ENCODE assay signal across 11 mouse cellular contexts in the genomic region with DNA sequence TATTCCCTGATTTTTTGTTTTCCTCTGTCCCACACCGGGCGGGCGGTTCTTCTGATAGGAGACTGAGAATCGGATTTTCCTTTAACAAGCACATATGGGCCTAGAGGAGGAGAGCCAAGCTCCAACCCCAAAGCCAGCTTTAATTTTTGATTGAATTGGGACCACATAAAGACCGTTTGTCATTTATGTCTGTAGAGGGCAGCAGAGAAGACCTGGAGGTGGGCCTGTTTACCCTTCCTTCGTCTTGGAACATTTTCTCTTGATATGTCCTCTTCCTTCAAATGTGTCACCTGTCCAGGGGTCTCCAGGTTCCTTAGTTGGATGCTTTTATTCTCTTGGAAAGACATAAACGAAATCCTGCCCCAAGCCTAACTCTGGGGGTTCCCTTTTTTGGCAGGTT. TPM values are rescaled to one million over a fixed set of nuclear protein-coding genes. Genes with fewer than 3 reads are reported as not detected.
DNase-seq lines count a peak whose midpoint lies in the region; ATAC-seq and TF ChIP-seq lines count a peak whose summit lies in the region.
"Had no signal": no experiment of that assay in that cellular context is flagged by ENCODE, and none has a peak within 500 bp of the region (broad histone marks: within the 10 kb centered on the region; RNA-seq: fewer than 3 reads in every experiment).

No protein-coding gene starts in this region.

- H3K36me3 ChIP-seq in lung, embryonic 14.5 days (ENCODE audit: insufficient read depth) = no peaks in the 10 kb centered on the region
- H3K36me3 ChIP-seq in MEL (ENCODE audit: control insufficient read depth in 1 of 2, insufficient read depth in 2 of 2, low read length in 2 of 2) = no peaks in the 10 kb centered on the region

- H3K9ac ChIP-seq in lung, embryonic 14.5 days = no peak overlapping the region
- H3K9ac ChIP-seq in MEL (ENCODE audit: control insufficient read depth, low read depth, low read length, poor library complexity, severe bottlenecking) = no peak overlapping the region
- H3K9ac ChIP-seq: forebrain, embryonic 13.5 days had no signal

- no peak overlapping the region for H3K4me3 ChIP-seq in lung, embryonic 14.5 days (ENCODE audit: low read depth, low read length)
- H3K4me3 ChIP-seq in MEL (ENCODE audit: control insufficient read depth in 1 of 2, insufficient read depth in 1 of 2, low read depth in 2 of 2, low read length in 2 of 2) = no peak overlapping the region
- H3K4me3 ChIP-seq: forebrain, embryonic 13.5 days had no signal

- no peak; the same call in 1 of the 2 replicates for TF ChIP-seq RAD21 in MEL (IDR thresholded peaks at IDR 0.05; ENCODE audit: low read depth, low read length)

- no peaks in the 10 kb centered on the region for H3K4me1 ChIP-seq in lung, embryonic 14.5 days (ENCODE audit: insufficient read depth)
- no peaks in the 10 kb centered on the region for H3K4me1 ChIP-seq in MEL (ENCODE audit: control insufficient read depth in 1 of 2, insufficient read depth in 2 of 2, low read length in 2 of 2)

- H3K9me3 ChIP-seq in lung, embryonic 14.5 days (ENCODE audit: low read depth, low read length) = no peaks in the 10 kb centered on the region
- H3K9me3 ChIP-seq in MEL (replicated peaks; ENCODE audit: insufficient read depth, low read length) = no peaks in the 10 kb centered on the region
- H3K9me3 ChIP-seq: forebrain, embryonic 13.5 days had no signal

- ATAC-seq in lung, embryonic 14.5 days (ENCODE audit: insufficient read depth) = no peak
- ATAC-seq in megakaryocyte-erythroid progenitor cell, adult 5-6 weeks (replicated peaks; ENCODE audit: low FRiP score, low TSS enrichment, poor library complexity, severe bottlenecking) = 0 out of 2 replicates have a peak, but pooled peaks have one; percentile 41
- ATAC-seq: forebrain, embryonic 13.5 days had no signal

- TF ChIP-seq EP300 in MEL (IDR thresholded peaks at IDR 0.05; ENCODE audit: low read depth in 1 of 2, low read length in 2 of 2) = no peak

- H3K27me3 ChIP-seq in lung, embryonic 14.5 days (ENCODE audit: insufficient read depth, low read length) = peaks cover 18% of the 10 kb centered on the region
- no peaks in the 10 kb centered on the region for H3K27me3 ChIP-seq in MEL (ENCODE audit: control insufficient read depth in 1 of 2, insufficient read depth in 2 of 2, low read length in 2 of 2)

- peak; percentile 52 for TF ChIP-seq CTCF in lung, embryonic 14.5 days (IDR thresholded peaks at IDR 0.05; ENCODE audit: low read depth)
- TF ChIP-seq CTCF in MEL (IDR thresholded peaks at IDR 0.05 in 2 of 3, conservative IDR thresholded peaks at IDR 0.05 in 1 of 3; ENCODE audit: control insufficient read depth in 1 of 3, insufficient read depth in 1 of 3, low read depth in 2 of 3, low read length in 3 of 3, poor library complexity in 1 of 3, severe bottlenecking in 1 of 3) = peak in 1 of 3 experiments; percentile 28; a peak in 2 of 6 replicates

- H3K27ac ChIP-seq in lung, embryonic 14.5 days (ENCODE audit: low read depth) = no peak overlapping the region
- no peak overlapping the region for H3K27ac ChIP-seq in MEL (ENCODE audit: control insufficient read depth, low read depth, low read length)
- H3K27ac ChIP-seq: forebrain, embryonic 13.5 days had no signal

- WGBS in lung, embryonic 14.5 days = 44% methylated on average over 7 of the region's 7 CpGs

- H3K4me2 ChIP-seq in lung, embryonic 14.5 days = no peak overlapping the region
- H3K4me2 ChIP-seq: forebrain, embryonic 13.5 days had no signal

- TF ChIP-seq POLR2A in MEL (IDR thresholded peaks at IDR 0.05; ENCODE audit: control insufficient read depth in 1 of 2, insufficient read depth in 1 of 2, low read depth in 1 of 2, low read length in 2 of 2, poor library complexity in 1 of 2) = no peak

- DNase-seq in heart, adult 11 months = peak; percentile 25
- DNase-seq in heart, adult 8-10 months (ENCODE audit: low spot score) = no peak
- peak; percentile 60 for DNase-seq in lung, embryonic 14.5 days
- no peak for DNase-seq in lung, postnatal 25 days (ENCODE audit: low spot score)
- peak; percentile 5 for DNase-seq in MEL (ENCODE audit: low read depth, low spot score)
- no peak for DNase-seq in urinary bladder, postnatal 14 days (ENCODE audit: low spot score)
- DNase-seq in ovary, postnatal 36 days (ENCODE audit: low spot score) = no peak
- DNase-seq: kidney, postnatal 10 days; right cerebral cortex, postnatal 4 days had no signal

- no peaks in the 10 kb centered on the region for H3K79me2 ChIP-seq in MEL (ENCODE audit: control insufficient read depth, insufficient read depth, low read length, poor library complexity)

TF ChIP-seq in MEL, 35 proteins besides CTCF, POLR2A, EP300 and RAD21:
- no peak for TF ChIP-seq ETS1 (IDR thresholded peaks at IDR 0.05; ENCODE audit: low read depth, low read length)
- TF ChIP-seq SMC3 (IDR thresholded peaks at IDR 0.05; ENCODE audit: low read depth, low read length) = peak; percentile 11; the same call in 1 of the 2 replicates
- no peak for TF ChIP-seq POLR2AphosphoS5 (IDR thresholded peaks at IDR 0.05; ENCODE audit: borderline replicate concordance, low read depth, low read length)
- no peak for TF ChIP-seq MAX (IDR thresholded peaks at IDR 0.05; ENCODE audit: low read length)
TF ChIP-seq in MEL: peak in this region for 1.

RNA-seq across cellular contexts. Expression of a gene that starts 4.0 kb away (rescaled TPM):
- total RNA-seq in heart, adult 8-10 months (2022) = under 1 TPM; 0.25 to 1.00 (median 0.56) TPM
- 1.1 and 2.7 TPM in 2 replicates for polyA plus RNA-seq in lung, embryonic 14.5 days (2014; fragmentation: Nextera tagmentation; extraction: Ambion mirVana)
- total RNA-seq in MEL (2012; rRNA removed) = not detected in 2 replicates
- not detected for polyA plus RNA-seq in MEL (2012; ENCODE audit: insufficient read depth in 1 of 2, insufficient read length in 2 of 2, low read depth in 1 of 2, low replicate concordance in 2 of 2, missing spikeins in 1 of 2)
- not detected in 2 replicates for total RNA-seq in megakaryocyte-erythroid progenitor cell, adult 5-6 weeks (2014; fragmentation: Nextera tagmentation)
- total RNA-seq in megakaryocyte-erythroid progenitor cell, adult 5-6 weeks (2017) = not detected in 2 replicates

Comparison
In these comparisons a context has a peak if more than half of its experiments do, and no peak if none do; other contexts are left out.
1. DNase-seq: peak in heart, adult 11 months (single experiment), lung, embryonic 14.5 days (single experiment) and MEL (single experiment); none in heart, adult 8-10 months (single experiment), lung, postnatal 25 days (single experiment), urinary bladder, postnatal 14 days (single experiment) and ovary, postnatal 36 days (single experiment).